In the genomic region with DNA sequence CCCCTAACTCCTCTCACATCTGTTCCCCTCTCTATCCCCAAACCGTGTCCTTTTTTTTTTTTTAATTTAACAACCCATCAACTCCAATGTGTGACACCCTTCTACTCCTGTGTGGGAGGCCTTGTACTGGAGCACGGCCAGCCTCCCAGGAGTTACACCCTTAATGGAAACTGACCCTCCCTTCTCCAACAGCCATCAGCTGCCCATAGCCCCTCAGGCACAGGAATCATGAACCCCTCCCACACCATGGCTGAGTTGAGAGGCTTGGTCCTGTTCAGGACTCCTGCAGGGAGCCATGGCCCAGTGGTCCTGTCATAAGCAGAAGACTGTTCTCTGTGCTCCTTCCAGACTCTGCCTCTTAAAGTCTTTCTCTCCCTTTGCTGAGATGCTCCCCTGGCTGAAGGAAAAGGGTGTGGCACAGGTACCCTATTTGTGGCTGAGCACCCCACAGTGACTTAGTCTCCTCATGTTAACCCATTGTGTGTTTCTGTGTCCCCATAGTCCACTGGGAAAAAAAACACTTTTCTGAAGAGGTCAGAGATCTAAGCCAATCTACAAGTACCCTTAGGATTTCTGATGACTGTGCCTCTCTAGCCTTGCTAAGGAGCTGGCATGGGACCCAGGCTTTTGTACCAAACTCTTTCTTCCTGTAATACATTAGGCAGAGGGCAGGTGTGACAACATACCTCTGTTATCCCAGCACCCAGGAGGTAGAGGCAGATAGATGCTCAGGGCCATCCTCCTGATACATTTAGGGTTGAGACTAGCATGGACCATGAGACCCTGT, we compare ENCODE assay signal across 11 mouse cellular contexts.
"Had no signal": no experiment of that assay in that cellular context is flagged by ENCODE, and none has a peak within 500 bp of the region (broad histone marks: within the 10 kb centered on the region; RNA-seq: fewer than 3 reads in every experiment).

No protein-coding gene starts in this region.

- H3K4me2 ChIP-seq: hindbrain, embryonic 12.5 days; limb, embryonic 12.5 days; midbrain, embryonic 12.5 days; stomach, embryonic 15.5 days had no signal

- H3K4me3 ChIP-seq: hindbrain, embryonic 12.5 days; layer of hippocampus, adult 2 months; limb, embryonic 12.5 days; midbrain, embryonic 12.5 days; stomach, embryonic 15.5 days had no signal

- H3K27me3 ChIP-seq: hindbrain, embryonic 12.5 days; limb, embryonic 12.5 days; midbrain, embryonic 12.5 days; stomach, embryonic 15.5 days had no signal

- ATAC-seq: hindbrain, embryonic 16.5 days; inflammation-experienced regulatory T-cells, adult 6 months; intestine, postnatal 0 days had no signal

- H3K36me3 ChIP-seq: hindbrain, embryonic 12.5 days; limb, embryonic 12.5 days; midbrain, embryonic 12.5 days; stomach, embryonic 15.5 days had no signal

- H3K4me1 ChIP-seq: hindbrain, embryonic 12.5 days; limb, embryonic 12.5 days; midbrain, embryonic 12.5 days; stomach, embryonic 15.5 days had no signal

- H3K9me3 ChIP-seq: stomach, embryonic 15.5 days had no signal

- H3K27ac ChIP-seq: hindbrain, embryonic 12.5 days; layer of hippocampus, adult 2 months; limb, embryonic 12.5 days; midbrain, embryonic 12.5 days; stomach, embryonic 15.5 days had no signal

- H3K9ac ChIP-seq: hindbrain, embryonic 12.5 days; limb, embryonic 12.5 days; midbrain, embryonic 12.5 days; stomach, embryonic 15.5 days had no signal

- DNase-seq: liver; right cerebral cortex, postnatal 14 days; thymus, postnatal 4 days had no signal
